Mouse (Mus musculus) G1E (cell line): ENCODE measurements around the gene Fst.

ENCODE experiments used
- CTCF ChIP-seq: IDR thresholded peaks from 2 replicates; pipeline ENCODE4 v1.5.1; 2012; ENCODE audit warnings: low read depth, low read length, inconsistent platforms, mixed read lengths
- GATA1 ChIP-seq: IDR thresholded peaks from 2 replicates; pipeline ENCODE4 v1.6.1; 2012; ENCODE audit warnings: borderline replicate concordance, low read length, inconsistent platforms, mixed read lengths
- TAL1 ChIP-seq: conservative IDR thresholded peaks from 2 replicates; pipeline ENCODE4 v1.6.1; 2012; ENCODE audit warnings: low read depth, low read length, inconsistent platforms, mixed read lengths

GRCm38 (mm10) chr13:114464824-114465223 is 6.1 kb upstream of the Fst start:
- TF ChIP-seq CTCF (no peak), TAL1 (no peak), GATA1 (no peak)
